Mouse (Mus musculus) embryonic facial prominence, embryonic 13.5 days (tissue): ENCODE measurements around the gene Gbp10. TPM values are rescaled to one million over a fixed set of nuclear protein-coding genes. Genes with fewer than 3 reads are reported as not detected.
"Not testable (repeated sequence)": the region's sequence is repeated elsewhere in the genome, so short reads cannot be mapped to it uniquely, and the experiment has no call there.

Source experiments
- ATAC-seq: fragments of 200-750 bp; cut with Nextera tagmentation; 2 replicates; pipeline ENCODE4 v1.8.0; 2017; ENCODE audit warnings: low read depth; ENCODE audit not compliant: insufficient number of reproducible peaks, insufficient read depth, low FRiP score, low TSS enrichment
- H3K27ac ChIP-seq: fragments of 300-500 bp; sonication (generic); 2 replicates; pipeline ENCODE4 v1.5.1; 2015; ENCODE audit warnings: moderate library complexity, mild to moderate bottlenecking, inconsistent platforms
- H3K27me3 ChIP-seq: fragments of 300-500 bp; sonication (generic); 2 replicates; pipeline ENCODE4 v1.6.1; 2015; ENCODE audit warnings: mild to moderate bottlenecking, inconsistent platforms
- H3K36me3 ChIP-seq: fragments of 300-500 bp; sonication (generic); 2 replicates; pipeline ENCODE4 v1.6.1; 2015; ENCODE audit warnings: mild to moderate bottlenecking, inconsistent platforms
- H3K4me1 ChIP-seq: fragments of 300-500 bp; sonication (generic); 2 replicates; pipeline ENCODE4 v1.6.1; 2015; ENCODE audit warnings: inconsistent platforms
- H3K4me2 ChIP-seq: fragments of 300-500 bp; sonication (generic); 2 replicates; pipeline ENCODE4 v1.6.1; 2015; ENCODE audit warnings: moderate library complexity, mild to moderate bottlenecking, inconsistent platforms
- H3K4me3 ChIP-seq: fragments of 300-500 bp; sonication (generic); 2 replicates; pipeline ENCODE4 v1.5.1; 2015; ENCODE audit warnings: mild to moderate bottlenecking, inconsistent platforms
- H3K9ac ChIP-seq: fragments of 300-500 bp; sonication (generic); 2 replicates; pipeline ENCODE4 v1.6.1; 2015; ENCODE audit warnings: mild to moderate bottlenecking, inconsistent platforms
- H3K9me3 ChIP-seq: fragments of 300-500 bp; sonication (generic); 2 replicates; pipeline ENCODE4 v1.6.1; 2016; ENCODE audit warnings: inconsistent platforms
- WGBS: fragments of 180-500 bp; shearing (Covaris S2); methylation state at CpG from one replicate; pipeline ENCODE4 v1.1.7; 2015; ENCODE audit warnings: mixed read lengths; 5-methylcytosine and 5-hydroxymethylcytosine counted together
- polyA plus RNA-seq: library from polyadenylated mRNA; unstranded; fragments of >200 nt; fragmentation: Nextera tagmentation; extraction: Ambion mirVana; gene quantifications from 2 replicates; pipeline ENCODE4 v1.2.1, GENCODE M21; 2015

Gbp10 gene
- polyA plus RNA-seq = not detected in 2 replicates

DNA sequence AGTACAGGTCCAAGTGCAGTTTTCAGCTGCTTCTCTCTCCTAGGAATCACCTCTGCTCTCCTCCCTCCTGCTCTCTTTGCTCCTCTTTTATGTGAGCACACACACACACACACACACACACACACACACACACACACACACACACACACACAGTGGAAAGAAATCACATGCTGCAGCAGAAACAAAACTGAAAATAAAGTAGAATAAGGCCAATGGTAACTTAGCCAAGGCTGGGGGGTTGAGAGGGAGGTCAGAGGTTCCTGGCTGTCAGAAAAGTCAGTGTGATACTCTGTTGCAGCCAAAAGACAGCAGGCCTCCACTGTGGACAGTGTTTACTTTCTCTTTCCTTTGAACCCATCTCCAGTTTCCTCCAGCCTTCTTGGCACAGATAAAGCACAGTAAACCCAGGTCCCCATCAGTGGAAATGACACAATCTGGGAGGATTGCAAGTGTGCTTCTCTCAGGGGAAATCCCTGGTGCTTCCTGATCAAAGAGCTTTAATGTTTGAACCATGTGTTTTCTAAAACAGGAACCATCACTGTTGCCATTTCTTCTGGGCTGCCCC is at the start of gene Gbp10:
Gene Gbp10 (minus strand): TSS at position 51 of the 565 bp plus-strand sequence.
- H3K9me3 ChIP-seq, H3K27ac ChIP-seq, H3K27me3 ChIP-seq, H3K4me3 ChIP-seq, ATAC-seq, H3K4me1 ChIP-seq, H3K4me2 ChIP-seq, H3K36me3 ChIP-seq, H3K9ac ChIP-seq: not testable (repeated sequence)

DNA sequence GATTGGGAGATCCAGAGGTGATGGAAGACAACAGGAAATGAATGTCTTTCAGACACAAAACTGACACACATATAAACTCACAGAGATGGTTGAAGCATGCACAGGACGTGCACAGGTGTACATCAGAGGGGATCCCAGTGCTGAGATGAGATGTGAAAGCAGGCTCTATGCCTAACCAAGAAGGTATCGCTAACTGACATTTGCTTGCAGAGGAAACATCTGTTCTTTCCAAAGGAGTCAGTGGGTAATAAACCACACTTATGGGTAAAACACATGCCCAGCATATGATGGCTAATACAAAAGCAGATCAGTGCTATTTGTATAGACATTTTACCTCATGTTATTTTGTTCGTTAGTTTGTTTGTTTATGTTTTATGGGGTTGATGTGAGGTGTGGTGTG is 21.3 kb upstream of the Gbp10 start:
- H3K27me3 ChIP-seq, H3K4me3 ChIP-seq, ATAC-seq, H3K27ac ChIP-seq, H3K36me3 ChIP-seq, H3K4me2 ChIP-seq, H3K9ac ChIP-seq, H3K4me1 ChIP-seq, H3K9me3 ChIP-seq: not testable (repeated sequence)
- 75% methylated on average over 1 of the region's 3 CpGs for WGBS

DNA sequence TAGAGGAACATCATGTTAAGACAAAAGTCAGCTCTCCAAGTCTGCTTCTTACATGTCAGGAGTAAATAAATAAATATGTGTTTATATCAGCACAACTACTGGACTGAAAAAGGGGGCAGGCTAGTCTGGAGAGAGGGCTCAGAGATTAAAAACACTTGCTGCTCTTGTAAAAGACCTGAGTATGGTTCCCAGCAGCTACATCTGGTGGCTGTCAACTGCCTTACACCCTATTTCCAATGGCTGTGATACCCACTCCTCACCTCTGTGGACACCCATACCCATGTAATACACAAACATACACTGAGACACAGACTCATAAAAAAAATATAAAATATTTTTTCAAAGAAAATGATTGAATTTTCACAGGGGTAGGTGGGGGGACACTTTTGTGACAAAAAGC is 13.2 kb upstream of the Gbp10 start:
- no peak overlapping the region for H3K4me3 ChIP-seq
- no peak for ATAC-seq
- no peak overlapping the region for H3K27ac ChIP-seq
- H3K4me1 ChIP-seq = no peaks in the 10 kb centered on the region
- H3K9ac ChIP-seq = no peak overlapping the region
- H3K36me3 ChIP-seq = no peaks in the 10 kb centered on the region
- H3K9me3 ChIP-seq = no peaks in the 10 kb centered on the region
- no peaks in the 10 kb centered on the region for H3K27me3 ChIP-seq
- H3K4me2 ChIP-seq = no peak overlapping the region

DNA sequence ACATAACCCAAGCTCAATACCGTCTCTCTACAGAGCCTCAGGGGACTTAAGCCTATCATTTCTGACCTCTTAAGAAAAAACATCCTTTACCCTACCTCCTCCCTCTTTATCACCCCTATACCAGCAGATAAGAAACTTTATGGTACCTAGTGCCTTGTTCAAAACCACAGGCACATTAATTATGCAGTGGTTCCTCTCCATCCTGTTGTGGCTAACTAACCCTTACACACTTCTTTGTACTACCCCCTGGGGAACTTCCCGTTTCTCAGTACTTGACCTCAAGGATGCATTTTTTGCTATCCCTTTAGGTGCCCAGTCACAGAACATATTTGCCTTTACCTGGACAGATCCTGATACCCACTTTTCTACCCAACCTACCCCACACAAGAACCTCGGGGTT is 5.4 kb upstream of the Gbp10 start:
- H3K36me3 ChIP-seq, H3K4me2 ChIP-seq, H3K27me3 ChIP-seq, ATAC-seq, H3K9me3 ChIP-seq, H3K4me1 ChIP-seq, H3K27ac ChIP-seq, H3K4me3 ChIP-seq, H3K9ac ChIP-seq: not testable (repeated sequence)
- 78% methylated on average over 3 of the region's 3 CpGs for WGBS

DNA sequence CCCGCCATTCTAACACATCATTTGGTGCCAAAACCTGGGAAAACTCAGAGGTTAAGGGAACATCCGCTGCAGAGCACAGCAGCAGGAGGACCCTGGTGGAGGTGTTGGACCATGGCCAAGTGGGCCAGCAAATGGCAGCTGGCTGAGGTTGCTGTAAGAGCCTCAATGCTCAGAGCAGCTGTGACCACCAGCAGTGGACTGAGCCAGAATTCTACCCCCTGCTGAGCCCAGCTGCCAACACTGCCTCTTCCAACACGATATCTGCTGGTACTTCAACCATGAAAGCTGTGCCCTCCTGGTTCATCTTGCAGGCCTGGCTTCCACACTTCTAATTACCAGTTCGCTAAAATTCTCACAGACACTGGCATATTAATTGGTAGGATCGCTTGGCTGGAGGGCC is 1.6 kb upstream of the Gbp10 start:
- not testable (repeated sequence) for H3K36me3 ChIP-seq, H3K27ac ChIP-seq, H3K9me3 ChIP-seq, H3K9ac ChIP-seq, H3K4me1 ChIP-seq, H3K27me3 ChIP-seq, H3K4me3 ChIP-seq, H3K4me2 ChIP-seq
- 0 out of 2 replicates have a peak, but pooled peaks have one; percentile 43 for ATAC-seq
- 82% methylated on average over 5 of the region's 5 CpGs for WGBS

DNA sequence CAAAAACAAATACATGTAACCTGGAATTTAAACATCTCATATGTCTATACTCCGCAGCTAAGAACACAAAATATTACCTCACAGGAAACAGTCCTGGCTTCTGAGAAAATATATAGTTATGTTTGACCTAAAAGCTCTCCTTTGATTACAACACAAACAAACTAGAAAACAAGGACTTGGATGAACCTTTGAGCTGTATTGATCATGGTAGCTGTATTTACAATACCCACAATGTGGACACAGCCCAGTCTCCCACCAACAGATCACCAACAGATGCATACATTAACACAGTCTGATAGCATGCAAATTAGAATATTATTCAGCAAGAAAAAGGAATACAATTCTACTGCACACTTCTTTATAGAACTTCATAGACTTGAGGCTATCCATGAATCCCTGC is 931 bp downstream of the Gbp10 start:
- not testable (repeated sequence) for ATAC-seq, H3K4me2 ChIP-seq, H3K4me1 ChIP-seq, H3K27ac ChIP-seq, H3K27me3 ChIP-seq, H3K36me3 ChIP-seq, H3K4me3 ChIP-seq, H3K9me3 ChIP-seq, H3K9ac ChIP-seq
- 85% methylated on average over 1 of the region's 1 CpGs for WGBS

DNA sequence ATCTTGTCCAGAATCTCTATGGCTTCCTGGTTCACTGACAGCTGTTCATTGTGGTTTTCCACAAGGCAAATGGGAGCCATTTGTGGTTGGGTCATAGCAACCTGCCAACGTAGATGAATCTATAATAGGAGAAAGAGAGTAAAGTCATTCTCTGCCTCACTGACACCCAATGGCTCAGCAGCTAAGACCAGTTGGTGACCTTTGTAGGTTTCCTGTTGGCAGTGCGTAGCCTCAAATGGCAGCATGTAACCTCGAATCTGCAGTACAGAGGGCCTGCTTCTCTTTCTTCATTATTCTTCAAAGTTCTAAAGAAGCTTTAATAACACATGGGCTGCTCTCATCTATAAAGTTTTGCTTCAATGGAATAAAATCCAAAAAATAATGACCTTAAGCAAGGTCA is 3.3 kb downstream of the Gbp10 start:
- H3K9me3 ChIP-seq, H3K9ac ChIP-seq, H3K36me3 ChIP-seq, H3K4me3 ChIP-seq, ATAC-seq, H3K4me2 ChIP-seq, H3K27me3 ChIP-seq, H3K27ac ChIP-seq, H3K4me1 ChIP-seq: not testable (repeated sequence)
- WGBS = 71% methylated on average over 3 of the region's 3 CpGs

DNA sequence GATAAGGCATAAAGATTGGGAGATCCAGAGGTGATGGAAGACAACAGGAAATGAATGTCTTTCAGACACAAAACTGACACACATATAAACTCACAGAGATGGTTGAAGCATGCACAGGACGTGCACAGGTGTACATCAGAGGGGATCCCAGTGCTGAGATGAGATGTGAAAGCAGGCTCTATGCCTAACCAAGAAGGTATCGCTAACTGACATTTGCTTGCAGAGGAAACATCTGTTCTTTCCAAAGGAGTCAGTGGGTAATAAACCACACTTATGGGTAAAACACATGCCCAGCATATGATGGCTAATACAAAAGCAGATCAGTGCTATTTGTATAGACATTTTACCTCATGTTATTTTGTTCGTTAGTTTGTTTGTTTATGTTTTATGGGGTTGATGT is 30.4 kb downstream of the Gbp10 start:
- 100% methylated on average over 1 of the region's 3 CpGs for WGBS
- H3K9ac ChIP-seq, H3K27me3 ChIP-seq, H3K4me3 ChIP-seq, H3K4me1 ChIP-seq, H3K36me3 ChIP-seq, H3K9me3 ChIP-seq, H3K27ac ChIP-seq, H3K4me2 ChIP-seq, ATAC-seq: not testable (repeated sequence)

DNA sequence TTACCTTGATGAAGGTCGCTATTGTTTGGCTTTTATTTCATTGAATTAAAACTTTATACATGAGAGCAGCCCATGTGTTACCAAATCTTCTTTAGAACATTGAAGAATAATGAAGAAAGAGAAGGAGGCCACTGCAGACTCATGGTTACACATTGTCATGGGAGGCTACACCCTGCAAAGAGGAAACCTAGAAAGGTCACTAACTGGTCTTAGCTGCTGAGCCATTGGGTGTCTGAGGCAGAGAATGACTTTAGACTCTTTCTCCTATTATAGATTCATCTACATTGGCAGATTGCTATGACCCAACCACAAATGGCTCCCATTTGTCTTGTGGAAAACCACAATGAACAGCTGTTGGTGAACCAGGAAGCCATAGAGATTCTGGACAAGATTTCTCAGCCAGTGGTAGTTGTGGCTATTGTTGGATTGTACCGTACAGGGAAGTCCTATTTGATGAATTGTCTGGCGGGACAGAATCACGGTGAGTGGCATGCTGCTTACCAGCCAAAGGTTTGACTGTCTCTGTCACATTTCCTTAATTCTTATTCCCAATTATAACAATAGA is 38.5 kb downstream of the Gbp10 start:
- not testable (repeated sequence) for H3K9ac ChIP-seq, H3K4me1 ChIP-seq, H3K4me2 ChIP-seq, H3K27me3 ChIP-seq, H3K4me3 ChIP-seq, ATAC-seq, H3K9me3 ChIP-seq, H3K27ac ChIP-seq, H3K36me3 ChIP-seq
- WGBS = 91% methylated on average over 4 of the region's 4 CpGs

DNA sequence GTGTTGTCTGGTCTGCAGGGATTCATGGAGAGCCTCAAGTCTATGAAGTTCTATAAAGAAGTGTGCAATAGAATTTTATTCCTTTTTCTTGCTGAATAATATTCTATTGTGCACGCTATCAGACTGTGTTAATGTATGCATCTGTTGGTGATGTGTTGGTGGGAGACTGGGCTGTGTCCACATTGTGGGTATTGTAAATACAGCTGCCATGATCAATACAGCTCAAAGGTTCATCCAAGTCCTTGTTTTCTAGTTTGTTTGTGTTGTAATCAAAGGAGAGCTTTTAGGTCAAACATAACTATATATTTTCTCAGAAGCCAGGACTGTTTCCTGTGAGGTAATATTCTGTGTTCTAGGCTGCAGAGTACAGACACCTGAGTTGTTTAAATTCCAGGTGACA is 40.2 kb downstream of the Gbp10 start:
- WGBS = 89% methylated on average over 1 of the region's 1 CpGs
- not testable (repeated sequence) for ATAC-seq, H3K4me2 ChIP-seq, H3K27ac ChIP-seq, H3K27me3 ChIP-seq, H3K36me3 ChIP-seq, H3K4me3 ChIP-seq, H3K4me1 ChIP-seq, H3K9me3 ChIP-seq, H3K9ac ChIP-seq

DNA sequence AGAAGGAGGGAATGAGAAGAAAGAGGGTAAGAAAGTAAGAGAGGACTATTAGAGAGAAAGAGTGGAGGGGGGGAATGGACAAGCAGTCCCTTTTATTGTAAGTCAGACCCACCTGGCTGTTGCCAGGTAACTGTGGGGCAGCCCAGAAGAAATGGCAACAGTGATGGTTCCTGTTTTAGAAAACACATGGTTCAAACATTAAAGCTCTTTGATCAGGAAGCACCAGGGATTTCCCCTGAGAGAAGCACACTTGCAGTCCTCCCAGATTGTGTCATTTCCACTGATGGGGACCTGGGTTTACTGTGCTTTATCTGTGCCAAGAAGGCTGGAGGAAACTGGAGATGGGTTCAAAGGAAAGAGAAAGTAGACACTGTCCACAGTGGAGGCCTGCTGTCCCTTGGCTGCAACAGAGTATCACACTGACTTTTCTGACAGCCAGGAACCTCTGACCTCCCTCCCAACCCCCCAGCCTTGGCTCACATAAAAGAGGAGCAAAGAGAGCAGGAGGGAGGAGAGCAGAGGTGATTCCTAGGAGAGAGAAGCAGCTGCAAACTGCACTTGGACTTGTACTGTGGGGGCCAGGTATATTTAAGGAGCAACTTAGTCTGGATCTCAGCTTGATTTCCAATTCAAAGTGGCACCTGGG is 41.3 kb downstream of the Gbp10 start:
- not testable (repeated sequence) for H3K36me3 ChIP-seq, H3K27ac ChIP-seq, ATAC-seq, H3K27me3 ChIP-seq, H3K9ac ChIP-seq, H3K4me3 ChIP-seq, H3K4me2 ChIP-seq, H3K9me3 ChIP-seq, H3K4me1 ChIP-seq

DNA sequence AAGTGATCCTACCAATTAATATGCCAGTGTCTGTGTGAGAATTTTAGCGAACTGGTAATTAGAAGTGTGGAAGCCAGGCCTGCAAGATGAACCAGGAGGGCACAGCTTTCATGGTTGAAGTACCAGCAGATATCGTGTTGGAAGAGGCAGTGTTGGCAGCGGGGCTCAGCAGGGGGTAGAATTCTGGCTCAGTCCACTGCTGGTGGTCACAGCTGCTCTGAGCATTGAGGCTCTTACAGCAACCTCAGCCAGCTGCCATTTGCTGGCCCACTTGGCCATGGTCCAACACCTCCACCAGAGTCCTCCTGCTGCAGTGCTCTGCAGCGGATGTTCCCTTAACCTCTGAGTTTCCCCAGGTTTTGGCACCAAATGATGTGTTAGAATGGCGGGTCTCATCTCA is 43.0 kb downstream of the Gbp10 start:
- not testable (repeated sequence) for H3K9ac ChIP-seq, H3K36me3 ChIP-seq, H3K27me3 ChIP-seq, H3K27ac ChIP-seq, H3K4me2 ChIP-seq, H3K4me1 ChIP-seq, ATAC-seq, H3K9me3 ChIP-seq, H3K4me3 ChIP-seq
- 86% methylated on average over 5 of the region's 5 CpGs for WGBS
